ENCODE assay signal across 20 mouse cellular contexts in genomic region chr7:120970112-120970511, GRCm38 (mm10). TPM values are rescaled to one million over a fixed set of nuclear protein-coding genes. Genes with fewer than 3 reads are reported as not detected.
"Had no signal": no experiment of that assay in that cellular context is flagged by ENCODE, and none has a peak within 500 bp of the region (broad histone marks: within the 10 kb centered on the region; RNA-seq: fewer than 3 reads in every experiment).

No protein-coding gene starts in this region.

- H3K4me3 ChIP-seq: layer of hippocampus, adult 2 months; limb, embryonic 10.5 days; limb, embryonic 13.5 days; midbrain, embryonic 12.5 days; midbrain, embryonic 15.5 days; neural tube, embryonic 12.5 days; stomach, embryonic 15.5 days had no signal

- H3K4me2 ChIP-seq: limb, embryonic 13.5 days; lung, embryonic 14.5 days; midbrain, embryonic 12.5 days; midbrain, embryonic 15.5 days; neural tube, embryonic 12.5 days; stomach, embryonic 15.5 days had no signal

- H3K4me1 ChIP-seq: limb, embryonic 10.5 days; limb, embryonic 13.5 days; midbrain, embryonic 12.5 days; midbrain, embryonic 15.5 days; neural tube, embryonic 12.5 days; stomach, embryonic 15.5 days had no signal

- H3K27me3 ChIP-seq: limb, embryonic 13.5 days; midbrain, embryonic 12.5 days; midbrain, embryonic 15.5 days; neural tube, embryonic 12.5 days; stomach, embryonic 15.5 days had no signal

- DNase-seq: kidney, adult 18-20 months; kidney, adult 9 months; kidney, postnatal 14 days; layer of hippocampus, adult 9-11 months; lung, embryonic 14.5 days; retina, postnatal 1 day; right cerebral cortex, postnatal 25 days; spleen, adult 18-20 months; thymus, adult 18-20 months; thymus, postnatal 36 days had no signal

- H3K36me3 ChIP-seq: midbrain, embryonic 15.5 days; stomach, embryonic 15.5 days had no signal

- H3K9me3 ChIP-seq: limb, embryonic 10.5 days; limb, embryonic 13.5 days; midbrain, embryonic 12.5 days; midbrain, embryonic 15.5 days; neural tube, embryonic 12.5 days; stomach, embryonic 15.5 days had no signal

- H3K27ac ChIP-seq: layer of hippocampus, adult 2 months; limb, embryonic 10.5 days; limb, embryonic 13.5 days; macrophage; midbrain, embryonic 12.5 days; midbrain, embryonic 15.5 days; neural tube, embryonic 12.5 days; stomach, embryonic 15.5 days had no signal

- ATAC-seq: lung, postnatal 0 days; midbrain, embryonic 15.5 days had no signal

- H3K9ac ChIP-seq: limb, embryonic 13.5 days; lung, embryonic 14.5 days; midbrain, embryonic 12.5 days; midbrain, embryonic 15.5 days; neural tube, embryonic 12.5 days; stomach, embryonic 15.5 days had no signal

RNA-seq across cellular contexts. Expression of gene Mfsd13b, which starts 12.2 kb away (rescaled TPM):
- polyA plus RNA-seq: liver, adult 2 months; lung, embryonic 14.5 days had no signal
